Mouse (Mus musculus) WW6 (cell line): ENCODE results near the gene App.

Experiments
- DNase-seq: peaks from one replicate; pipeline ENCODE4 v3.0.0-alpha.2; 2013; ENCODE audit warnings: low read depth, low spot score

Gene App

GRCm38 (mm10) chr16:84974176-84974518, 199.4 kb downstream of the App start:
- no peak for DNase-seq

- no peak for DNase-seq
Observed at GRCm38 (mm10) chr16:84973446-84974175, 200.0 kb downstream of the App start.

GRCm38 (mm10) chr16:84971535-84972330, 201.8 kb downstream of the App start:
- no peak for DNase-seq

GRCm38 (mm10) chr16:84969026-84969425, 204.5 kb downstream of the App start:
- DNase-seq = no peak

GRCm38 (mm10) chr16:84966983-84967382, 206.6 kb downstream of the App start:
- no peak for DNase-seq

- no peak for DNase-seq
Observed at GRCm38 (mm10) chr16:84966096-84966495, 207.5 kb downstream of the App start.

- DNase-seq = no peak
Observed at GRCm38 (mm10) chr16:84963960-84964359, 209.6 kb downstream of the App start.

- no peak for DNase-seq
Observed at GRCm38 (mm10) chr16:84963527-84963926, 210.0 kb downstream of the App start.

- no peak for DNase-seq
Observed at GRCm38 (mm10) chr16:84957253-84957652, 216.3 kb downstream of the App start.

GRCm38 (mm10) chr16:84956690-84957089, 216.9 kb downstream of the App start:
- DNase-seq = no peak

- no peak for DNase-seq
Observed at GRCm38 (mm10) chr16:84955840-84956239, 217.7 kb downstream of the App start.

- DNase-seq = peak; percentile 62
Observed at GRCm38 (mm10) chr16:84955204-84955839, 218.2 kb downstream of the App start.

- DNase-seq = no peak
Observed at GRCm38 (mm10) chr16:84931024-84931423, 242.5 kb downstream of the App start.

GRCm38 (mm10) chr16:84927827-84928226, 245.7 kb downstream of the App start:
- no peak for DNase-seq

- no peak for DNase-seq
Observed at GRCm38 (mm10) chr16:84919649-84920308, 253.8 kb downstream of the App start.

GRCm38 (mm10) chr16:84919087-84919486, 254.5 kb downstream of the App start:
- DNase-seq = no peak

GRCm38 (mm10) chr16:84916772-84917171, 256.8 kb downstream of the App start:
- no peak for DNase-seq

- no peak for DNase-seq
Observed at GRCm38 (mm10) chr16:84911477-84912165, 261.9 kb downstream of the App start.

- DNase-seq = no peak
Observed at GRCm38 (mm10) chr16:84902995-84903394, 270.6 kb downstream of the App start.
